Mouse (Mus musculus): ENCODE data around the gene Timm13. TPM values are rescaled to one million over a fixed set of nuclear protein-coding genes. Genes with fewer than 3 reads are reported as not detected.
A peak's percentile ranks its signal among the peaks of the same experiment; 100 is the strongest.

Gene Timm13
- total RNA-seq, 1 experiment from 2014 or later, result 43.9 TPM

- ATAC-seq (replicated peaks; ENCODE audit: insufficient number of reproducible peaks, low FRiP score, low TSS enrichment, poor library complexity, severe bottlenecking), result no peak
Observed at GRCm38 (mm10) chr10:80934136-80934985, 33.6 kb upstream of the Timm13 start.

GRCm38 (mm10) chr10:80933421-80933979, 32.7 kb upstream of the Timm13 start:
- ATAC-seq (replicated peaks; ENCODE audit: insufficient number of reproducible peaks, low FRiP score, low TSS enrichment, poor library complexity, severe bottlenecking), result peak; percentile 59

DNA sequence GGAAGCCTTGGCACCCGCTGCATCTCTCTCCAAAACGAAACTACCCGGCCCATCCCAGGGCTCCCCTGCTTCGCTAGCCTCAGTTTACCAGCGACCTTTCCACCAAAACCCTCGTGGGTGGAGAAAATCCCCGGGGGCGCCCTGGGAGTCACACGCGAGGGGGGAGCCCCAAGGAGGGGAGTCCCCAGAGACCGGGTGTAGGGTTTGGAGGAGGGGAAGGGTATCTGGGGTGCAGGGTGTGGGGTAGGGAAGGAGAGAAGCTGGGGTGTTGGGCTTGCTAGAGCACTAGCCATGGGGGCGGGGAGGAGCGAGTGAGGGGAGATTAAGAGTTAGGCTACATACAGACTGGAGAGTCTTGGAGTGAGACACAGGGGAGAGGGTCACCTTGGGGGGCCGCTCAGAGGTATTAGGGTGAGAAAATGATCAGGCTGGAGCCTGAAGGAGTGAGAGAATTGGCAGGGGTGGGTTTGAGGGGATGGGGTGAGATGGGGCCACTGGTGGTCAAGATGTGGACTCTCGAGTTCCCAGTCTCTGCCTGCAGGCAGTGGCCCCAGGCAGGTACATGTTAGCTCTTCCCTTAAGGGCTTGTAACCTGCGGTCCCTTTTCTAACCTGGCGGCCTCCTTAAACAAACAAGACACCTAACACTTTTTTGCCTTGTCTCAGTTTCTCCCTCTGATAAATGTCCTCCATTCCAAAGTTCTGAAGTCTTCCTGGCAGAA, 32.1 kb upstream of the Timm13 start:
- no peak for ATAC-seq (replicated peaks; ENCODE audit: insufficient number of reproducible peaks, low FRiP score, low TSS enrichment, poor library complexity, severe bottlenecking)

GRCm38 (mm10) chr10:80932206-80932605, 31.4 kb upstream of the Timm13 start:
- ATAC-seq (replicated peaks; ENCODE audit: insufficient number of reproducible peaks, low FRiP score, low TSS enrichment, poor library complexity, severe bottlenecking), result no peak

- ATAC-seq (replicated peaks; ENCODE audit: insufficient number of reproducible peaks, low FRiP score, low TSS enrichment, poor library complexity, severe bottlenecking), result no peak
Observed at GRCm38 (mm10) chr10:80931695-80932094, 30.9 kb upstream of the Timm13 start.

- no peak for ATAC-seq (replicated peaks; ENCODE audit: insufficient number of reproducible peaks, low FRiP score, low TSS enrichment, poor library complexity, severe bottlenecking)
Observed at GRCm38 (mm10) chr10:80931153-80931671, 30.4 kb upstream of the Timm13 start.

GRCm38 (mm10) chr10:80930361-80931152, 29.8 kb upstream of the Timm13 start:
- no peak for ATAC-seq (replicated peaks; ENCODE audit: insufficient number of reproducible peaks, low FRiP score, low TSS enrichment, poor library complexity, severe bottlenecking)

DNA sequence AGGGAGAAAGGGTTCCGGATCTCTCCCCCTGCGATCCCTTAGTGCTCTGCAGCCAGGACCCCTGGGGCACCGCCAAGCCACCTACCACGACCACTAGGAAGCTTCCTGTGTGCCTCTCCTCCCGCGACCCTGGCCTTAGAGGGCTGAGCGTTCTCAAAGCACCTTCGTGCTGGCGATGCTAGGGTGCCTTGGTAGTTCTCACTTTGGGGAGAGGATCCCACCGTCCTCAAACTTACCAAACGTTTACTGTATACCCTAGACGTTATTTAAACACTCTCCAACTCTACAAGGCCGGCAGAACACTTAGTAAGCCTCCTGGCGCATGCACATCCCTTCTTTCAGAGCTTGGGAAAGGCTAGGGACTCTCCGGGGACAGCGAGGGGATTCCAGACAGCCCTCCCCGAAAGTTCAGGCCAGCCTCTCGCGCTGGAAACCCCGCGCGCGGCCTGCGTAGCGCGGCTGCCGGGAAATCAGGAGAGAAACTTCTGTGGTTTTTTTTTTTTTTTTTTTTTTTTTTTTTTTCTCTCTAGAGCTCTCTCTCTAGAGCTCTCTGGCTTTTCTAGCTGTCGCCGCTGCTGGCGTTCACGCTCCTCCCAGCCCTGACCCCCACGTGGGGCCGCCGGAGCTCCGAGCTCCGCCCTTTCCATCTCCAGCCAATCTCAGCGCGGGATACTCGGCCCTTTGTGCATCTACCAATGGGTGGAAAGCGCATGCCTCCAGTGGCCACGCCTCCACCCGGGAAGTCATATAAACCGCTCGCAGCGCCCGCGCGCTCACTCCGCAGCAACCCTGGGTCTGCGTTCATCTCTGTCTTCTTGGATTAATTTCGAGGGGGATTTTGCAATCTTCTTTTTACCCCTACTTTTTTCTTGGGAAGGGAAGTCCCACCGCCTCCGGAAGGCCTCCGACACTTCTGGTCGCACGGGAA, 28.8 kb upstream of the Timm13 start, which contains the start of gene Gadd45b:
TSS of gene Gadd45b (plus strand) at position 775 of the 928 bp plus-strand sequence.
- peak; percentile 88 for ATAC-seq (replicated peaks; ENCODE audit: insufficient number of reproducible peaks, low FRiP score, low TSS enrichment, poor library complexity, severe bottlenecking)

DNA sequence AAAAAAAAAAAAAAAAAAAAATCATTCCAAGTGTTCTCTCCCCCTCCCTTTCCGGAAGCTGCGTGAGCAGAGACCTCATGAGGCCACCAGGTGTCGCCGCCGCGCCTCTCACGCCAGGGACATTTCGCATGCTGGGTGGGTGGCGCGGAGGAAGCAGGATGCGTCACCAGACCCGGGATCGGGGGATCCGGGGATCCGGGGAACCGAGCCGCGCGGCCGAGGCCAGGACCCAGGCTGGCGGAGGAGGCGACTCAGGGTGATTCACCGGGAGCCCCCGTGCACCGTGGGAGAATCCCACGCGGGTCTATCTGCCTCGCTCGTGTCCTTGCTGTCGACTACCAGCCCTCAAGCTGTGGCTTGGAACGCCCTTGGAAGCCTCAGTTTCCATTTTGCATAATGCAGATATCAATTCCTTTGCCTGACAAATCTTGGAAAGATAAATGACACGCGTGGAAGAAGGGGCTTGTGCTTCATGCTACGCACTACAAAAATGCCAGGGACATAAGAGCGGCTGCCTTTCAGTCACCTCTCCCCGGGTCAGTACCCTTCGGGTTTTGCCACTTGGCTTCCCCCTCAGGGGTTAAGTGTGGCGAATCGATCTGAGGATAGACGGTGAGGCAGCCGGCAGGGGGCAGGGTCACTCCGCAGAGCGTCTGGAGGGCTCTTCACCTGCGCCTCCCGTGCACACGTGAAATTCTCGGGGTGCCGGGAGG, 28.0 kb upstream of the Timm13 start:
- peak; percentile 52; the same call in 1 of the 2 replicates for ATAC-seq (replicated peaks; ENCODE audit: insufficient number of reproducible peaks, low FRiP score, low TSS enrichment, poor library complexity, severe bottlenecking)

DNA sequence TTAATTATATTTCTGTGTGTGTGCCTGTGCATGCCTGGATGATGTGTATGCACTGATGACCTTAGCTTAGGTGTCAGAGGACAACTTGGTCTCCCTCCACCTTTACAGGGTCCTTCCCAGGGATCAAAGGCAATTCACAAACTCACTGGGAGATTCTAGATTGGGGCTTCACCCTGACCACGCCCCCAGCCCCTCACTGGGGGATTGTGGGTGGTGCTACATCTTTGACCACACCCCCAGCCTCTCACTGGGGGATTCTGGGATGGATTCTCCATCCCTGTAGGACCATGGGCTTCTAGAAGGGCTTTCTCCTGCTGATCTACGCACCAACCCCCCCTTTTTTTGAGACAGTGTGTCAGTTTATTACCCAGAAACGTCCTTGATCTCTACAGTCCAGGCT, 24.7 kb upstream of the Timm13 start:
- no peak for ATAC-seq (replicated peaks; ENCODE audit: insufficient number of reproducible peaks, low FRiP score, low TSS enrichment, poor library complexity, severe bottlenecking)

- peak; percentile 20; the same call in 1 of the 2 replicates for ATAC-seq (replicated peaks; ENCODE audit: insufficient number of reproducible peaks, low FRiP score, low TSS enrichment, poor library complexity, severe bottlenecking)
Observed at GRCm38 (mm10) chr10:80921923-80922322, 21.2 kb upstream of the Timm13 start.

DNA sequence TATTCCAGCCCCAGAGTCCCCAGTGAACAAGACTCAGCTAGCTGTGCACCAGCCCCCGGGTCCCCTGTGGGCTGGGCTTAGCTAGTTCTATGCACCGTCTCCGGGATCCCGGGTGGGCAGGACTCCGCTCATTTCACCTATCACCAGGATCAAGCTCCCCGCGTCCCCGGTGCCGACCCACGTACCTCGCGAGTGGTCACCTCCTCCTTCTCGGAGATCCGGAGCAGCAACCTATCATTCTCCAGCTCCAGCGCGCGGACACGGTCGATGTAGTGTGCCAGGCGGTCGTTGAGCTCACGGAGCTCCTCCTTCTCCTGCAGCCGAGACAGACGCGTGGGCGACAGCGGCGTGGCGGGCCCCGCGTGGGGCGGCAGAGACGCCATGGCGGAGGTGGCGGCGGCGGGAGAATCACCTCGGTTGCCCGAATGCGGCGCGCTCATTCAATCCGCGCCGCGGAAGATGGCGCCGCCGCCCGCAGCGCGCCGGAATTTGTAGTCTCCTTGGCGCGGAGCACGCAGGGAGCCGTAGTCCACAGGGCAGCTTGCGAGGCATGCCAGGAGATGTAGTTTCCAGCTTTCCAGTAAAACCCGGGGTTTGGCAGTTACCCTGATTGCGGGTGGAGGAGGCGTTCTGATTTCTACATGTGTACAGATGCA, 17.1 kb upstream of the Timm13 start, which contains the start of gene Lmnb2:
TSS of gene Lmnb2 (minus strand) at position 467 of the 656 bp plus-strand sequence.
- ATAC-seq (replicated peaks; ENCODE audit: insufficient number of reproducible peaks, low FRiP score, low TSS enrichment, poor library complexity, severe bottlenecking), result 0 out of 2 replicates have a peak, but pooled peaks have one; percentile 27

GRCm38 (mm10) chr10:80917336-80917778, 16.6 kb upstream of the Timm13 start:
- ATAC-seq (replicated peaks; ENCODE audit: insufficient number of reproducible peaks, low FRiP score, low TSS enrichment, poor library complexity, severe bottlenecking), result no peak

DNA sequence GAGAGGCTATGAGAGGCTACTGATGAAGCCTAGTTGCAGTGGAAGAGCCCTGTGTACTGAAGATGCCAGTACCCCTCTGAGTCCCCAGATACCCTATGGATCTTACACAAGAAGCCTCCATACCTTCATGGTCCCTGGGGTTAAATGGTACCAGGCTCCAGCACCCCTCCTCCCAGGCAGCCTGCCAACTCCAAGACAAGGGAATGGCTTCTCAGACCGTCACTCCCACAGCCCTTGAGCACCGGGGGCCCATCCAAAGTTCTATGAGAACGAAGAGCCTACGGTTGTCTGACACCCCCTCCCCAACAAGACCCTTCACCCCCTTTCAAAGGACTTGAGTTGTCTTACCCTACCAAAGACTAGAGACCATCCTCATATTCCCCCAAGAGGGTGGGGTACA, 15.0 kb upstream of the Timm13 start:
- no peak for ATAC-seq (replicated peaks; ENCODE audit: insufficient number of reproducible peaks, low FRiP score, low TSS enrichment, poor library complexity, severe bottlenecking)

DNA sequence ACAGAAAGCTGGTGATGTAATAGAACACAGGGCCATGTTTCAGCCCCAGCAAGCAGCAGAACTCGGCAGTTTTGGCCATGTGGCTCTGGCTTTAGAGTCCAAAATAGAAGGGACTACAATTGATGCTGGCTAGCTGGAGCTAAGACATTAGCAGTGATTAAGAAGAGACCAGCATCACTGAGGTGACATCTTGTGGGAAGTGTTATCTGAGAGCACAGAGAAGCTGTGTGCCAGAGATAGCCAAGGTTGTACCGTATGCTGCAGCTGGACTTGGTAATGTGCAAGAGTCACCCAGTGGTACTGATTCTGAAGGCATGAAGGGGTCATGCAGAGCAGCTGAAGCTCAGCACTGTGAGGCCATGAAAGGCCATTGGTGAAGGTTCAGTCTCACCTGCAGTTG, 14.5 kb upstream of the Timm13 start:
- ATAC-seq (replicated peaks; ENCODE audit: insufficient number of reproducible peaks, low FRiP score, low TSS enrichment, poor library complexity, severe bottlenecking), result no peak

GRCm38 (mm10) chr10:80914253-80914656, 13.5 kb upstream of the Timm13 start:
- no peak for ATAC-seq (replicated peaks; ENCODE audit: insufficient number of reproducible peaks, low FRiP score, low TSS enrichment, poor library complexity, severe bottlenecking)
